Mouse (Mus musculus) intestine, embryonic 14.5 days (tissue): ENCODE measurements at regions not wholly inside any gene's neighbourhood (a gene's known extent, or its start where the extent isn't known, plus 50 kb on each side); places are given as distances from the start of the nearest gene placed in this dataset.

Experiments
- ATAC-seq: fragments of 200-750 bp; cut with Nextera tagmentation; replicated peaks from 2 replicates; pipeline ENCODE4 v1.8.0; 2017; ENCODE audit warnings: low read depth, moderate number of reproducible peaks, moderate TSS enrichment, moderate library complexity; ENCODE audit not compliant: low FRiP score, low TSS enrichment
- DNase-seq: peaks from one replicate; pipeline ENCODE4 v3.0.0-alpha.2; 2018; ENCODE audit warnings: low spot score
- H3K27ac ChIP-seq: fragments of 300-500 bp; sonication (generic); 2 replicates; pipeline ENCODE4 v1.5.1; 2014; ENCODE audit warnings: low read depth, mild to moderate bottlenecking, control low read depth
- H3K27me3 ChIP-seq: fragments of 300-500 bp; sonication (generic); replicated peaks from 2 replicates; pipeline ENCODE4 v1.6.1; 2014; ENCODE audit warnings: low read length, control low read depth; ENCODE audit not compliant: control insufficient read depth, insufficient read depth
- H3K36me3 ChIP-seq: fragments of 300-500 bp; sonication (generic); 2 replicates; pipeline ENCODE4 v1.6.1; 2014; ENCODE audit warnings: low read length, control low read depth; ENCODE audit not compliant: control insufficient read depth, insufficient read depth
- H3K4me1 ChIP-seq: fragments of 300-500 bp; sonication (generic); replicated peaks from 2 replicates; pipeline ENCODE4 v1.6.1; 2014; ENCODE audit warnings: low read length, control low read depth, mixed read lengths; ENCODE audit not compliant: control insufficient read depth, insufficient read depth
- H3K4me2 ChIP-seq: fragments of 300-500 bp; sonication (generic); 2 replicates; pipeline ENCODE4 v1.6.1; 2014; ENCODE audit warnings: low read length
- H3K4me3 ChIP-seq: fragments of 300-500 bp; sonication (generic); 2 replicates; pipeline ENCODE4 v1.5.1; 2014; ENCODE audit warnings: low read depth, low read length, control low read depth, mixed read lengths
- H3K9ac ChIP-seq: fragments of 300-500 bp; sonication (generic); 2 replicates; pipeline ENCODE4 v1.6.1; 2014; ENCODE audit warnings: mild to moderate bottlenecking, low read length
- H3K9me3 ChIP-seq: fragments of 300-500 bp; sonication (generic); 2 replicates; pipeline ENCODE4 v1.6.1; 2016; ENCODE audit warnings: low read length, control low read depth; ENCODE audit not compliant: control insufficient read depth
- WGBS: fragments of 180-500 bp; shearing (Covaris S2); extraction: QIAGEN DNeasy Blood & Tissue Kit; methylation state at CpG from one replicate; pipeline ENCODE4 v1.1.7; 2014; 5-methylcytosine and 5-hydroxymethylcytosine counted together

GRCm38 (mm10) chr6:51036074-51036473, 381.8 kb upstream of the Npvf start:
- 54% methylated on average over 4 of the region's 4 CpGs for WGBS
- Histone ChIP-seq H3K4me1 (no peaks in the 10 kb centered on the region), H3K27me3 (no peaks in the 10 kb centered on the region), H3K4me2 (no peak overlapping the region), H3K9me3 (no peaks in the 10 kb centered on the region), H3K9ac (no peak overlapping the region), H3K36me3 (no peaks in the 10 kb centered on the region), H3K27ac (peak overlapping the region; percentile 57; the same call in 1 of the 2 replicates), H3K4me3 (no peak overlapping the region)
- no peak for ATAC-seq
- DNase-seq: no peak

GRCm38 (mm10) chr6:51036553-51036952, 382.3 kb upstream of the Npvf start:
- H3K4me3 ChIP-seq: no peak overlapping the region
- H3K4me2 ChIP-seq: no peak overlapping the region
- H3K4me1 ChIP-seq: no peaks in the 10 kb centered on the region
- no peak overlapping the region for H3K9ac ChIP-seq
- H3K27me3 ChIP-seq: no peaks in the 10 kb centered on the region
- H3K36me3 ChIP-seq: no peaks in the 10 kb centered on the region
- peak overlapping the region; percentile 57 for H3K27ac ChIP-seq
- 34% methylated on average over 1 of the region's 1 CpGs for whole genome bisulfite sequencing
- no peak for DNase-seq
- no peaks in the 10 kb centered on the region for H3K9me3 ChIP-seq
- no peak for ATAC-seq

- Histone ChIP-seq H3K27me3 (no peaks in the 10 kb centered on the region), H3K36me3 (no peaks in the 10 kb centered on the region), H3K9me3 (no peaks in the 10 kb centered on the region), H3K9ac (no peak overlapping the region), H3K4me3 (no peak overlapping the region), H3K27ac (peak overlapping the region; percentile 57), H3K4me1 (no peaks in the 10 kb centered on the region), H3K4me2 (no peak overlapping the region)
- WGBS: 53% methylated on average over 4 of the region's 4 CpGs
- no peak for DNase-seq
- no peak for ATAC-seq
Observed at GRCm38 (mm10) chr6:51036956-51037355, 382.7 kb upstream of the Npvf start.

GRCm38 (mm10) chr6:51039486-51040180, 385.4 kb upstream of the Npvf start:
- Histone ChIP-seq H3K36me3 (no peaks in the 10 kb centered on the region), H3K4me1 (no peaks in the 10 kb centered on the region), H3K9ac (no peak overlapping the region), H3K4me3 (no peak overlapping the region), H3K27ac (no peak overlapping the region), H3K9me3 (no peaks in the 10 kb centered on the region), H3K27me3 (no peaks in the 10 kb centered on the region), H3K4me2 (no peak overlapping the region)
- DNase-seq (no peak), ATAC-seq (no peak)
- 78% methylated on average over 20 of the region's 20 CpGs for WGBS

- H3K27ac ChIP-seq: no peak overlapping the region
- H3K9me3 ChIP-seq: no peaks in the 10 kb centered on the region
- H3K4me2 ChIP-seq: no peak overlapping the region
- ATAC-seq: no peak
- H3K36me3 ChIP-seq: no peaks in the 10 kb centered on the region
- H3K4me1 ChIP-seq: no peaks in the 10 kb centered on the region
- WGBS: 87% methylated on average over 7 of the region's 7 CpGs
- no peaks in the 10 kb centered on the region for H3K27me3 ChIP-seq
- no peak overlapping the region for H3K9ac ChIP-seq
- DNase-seq: no peak
- H3K4me3 ChIP-seq: no peak overlapping the region
Observed at GRCm38 (mm10) chr6:51043970-51044369, 388.5 kb upstream of the Nfe2l3 start.

- Histone ChIP-seq H3K4me1 (no peaks in the 10 kb centered on the region), H3K9me3 (no peaks in the 10 kb centered on the region), H3K27me3 (no peaks in the 10 kb centered on the region), H3K4me2 (no peak overlapping the region), H3K4me3 (no peak overlapping the region), H3K36me3 (no peaks in the 10 kb centered on the region), H3K9ac (no peak overlapping the region), H3K27ac (no peak overlapping the region)
- DNase-seq (no peak), ATAC-seq (no peak)
- 77% methylated on average over 14 of the region's 14 CpGs for WGBS
Observed at GRCm38 (mm10) chr6:51044873-51045272, 387.6 kb upstream of the Nfe2l3 start.

- DNase-seq (no peak), ATAC-seq (no peak)
- no peak overlapping the region for H3K4me2 ChIP-seq
- H3K27me3 ChIP-seq: no peaks in the 10 kb centered on the region
- H3K4me1 ChIP-seq: 0 out of 2 replicates have a peak, but pooled peaks cover 3% of the 10 kb centered on the region
- no peak overlapping the region for H3K27ac ChIP-seq
- H3K9ac ChIP-seq: no peak overlapping the region
- no peaks in the 10 kb centered on the region for H3K9me3 ChIP-seq
- H3K36me3 ChIP-seq: no peaks in the 10 kb centered on the region
- 59% methylated on average over 5 of the region's 5 CpGs for WGBS
- H3K4me3 ChIP-seq: no peak overlapping the region
Observed at GRCm38 (mm10) chr6:51052451-51052921, 380.0 kb upstream of the Nfe2l3 start.

GRCm38 (mm10) chr6:51057229-51057628, 375.2 kb upstream of the Nfe2l3 start:
- no peaks in the 10 kb centered on the region for H3K36me3 ChIP-seq
- no peak overlapping the region for H3K4me3 ChIP-seq
- no peak overlapping the region for H3K27ac ChIP-seq
- WGBS: 44% methylated on average over 7 of the region's 7 CpGs
- peaks cover 11% of the 10 kb centered on the region for H3K4me1 ChIP-seq
- H3K9ac ChIP-seq: no peak overlapping the region
- no peaks in the 10 kb centered on the region for H3K9me3 ChIP-seq
- ATAC-seq (no peak), DNase-seq (no peak)
- H3K4me2 ChIP-seq: no peak overlapping the region
- H3K27me3 ChIP-seq: no peaks in the 10 kb centered on the region
